Mouse (Mus musculus): ENCODE results near the gene 2010111I01Rik.

2010111I01Rik gene

DNA sequence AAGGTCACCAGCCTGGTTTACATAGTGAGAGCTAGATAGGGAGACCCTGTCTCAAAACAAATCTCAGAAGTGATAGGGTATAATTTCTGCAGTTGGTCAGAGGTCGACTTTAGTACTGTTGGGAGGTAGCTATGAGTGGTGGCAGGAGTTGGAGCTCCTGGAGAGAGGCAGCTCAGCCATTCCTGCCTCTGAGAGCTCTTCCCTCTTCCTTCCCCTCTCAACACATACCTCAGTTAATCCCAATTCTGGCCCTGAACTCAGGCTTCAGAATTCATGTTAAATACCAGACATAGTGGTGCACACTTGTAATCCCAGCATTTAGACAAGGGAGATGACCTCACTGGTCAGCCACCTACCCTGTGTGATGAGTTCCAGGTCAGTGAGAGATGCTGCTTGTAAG lies 65.3 kb downstream of the 2010111I01Rik start:
- DNase-seq (ENCODE audit: low spot score), result no peak

DNA sequence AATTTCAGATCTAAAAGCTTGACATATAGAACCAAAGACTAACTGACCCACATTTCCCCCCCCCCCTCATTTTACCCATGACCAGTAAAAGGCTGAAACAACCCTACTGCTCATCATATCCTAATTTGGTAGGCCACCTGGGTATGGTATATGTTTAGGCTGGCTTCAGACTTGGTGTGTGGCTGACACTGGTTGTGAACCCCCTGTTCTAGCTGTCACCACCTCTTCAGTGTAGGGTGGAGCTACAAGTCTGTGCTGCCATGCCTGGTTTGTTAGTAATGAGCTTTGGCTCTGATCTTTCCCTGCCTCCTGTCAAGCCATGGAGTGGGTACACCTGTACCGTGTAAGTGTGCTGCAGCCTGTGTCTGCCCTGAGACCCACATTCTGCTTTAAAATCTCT lies 66.6 kb downstream of the 2010111I01Rik start:
- DNase-seq (ENCODE audit: low spot score), result no peak

DNA sequence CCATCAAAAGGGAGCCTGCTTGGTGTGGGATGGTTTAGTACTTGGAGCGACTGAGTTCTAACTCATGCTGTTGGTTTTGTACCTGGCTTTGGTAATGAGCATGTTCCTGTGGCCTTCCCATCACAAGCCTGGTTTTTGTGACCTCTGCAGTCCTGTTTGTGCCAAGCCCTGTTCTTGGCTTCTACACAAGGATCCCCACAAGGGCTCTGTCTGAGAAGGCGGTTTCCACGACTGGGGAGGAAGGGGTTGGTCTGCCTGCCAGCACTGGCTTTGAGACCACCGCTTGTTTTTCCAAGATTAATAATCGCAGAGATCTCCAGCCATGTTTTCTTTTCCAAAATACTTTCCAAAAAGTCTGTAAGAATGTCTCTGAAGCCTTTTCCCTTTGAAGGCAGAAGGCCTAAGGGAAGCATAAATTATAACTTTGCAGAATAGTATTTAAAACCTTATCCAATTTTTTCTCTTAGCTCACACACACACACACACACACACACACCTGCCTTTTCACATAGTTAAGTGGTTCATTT lies 67.7 kb downstream of the 2010111I01Rik start:
- no peak for DNase-seq (ENCODE audit: low spot score)

DNA sequence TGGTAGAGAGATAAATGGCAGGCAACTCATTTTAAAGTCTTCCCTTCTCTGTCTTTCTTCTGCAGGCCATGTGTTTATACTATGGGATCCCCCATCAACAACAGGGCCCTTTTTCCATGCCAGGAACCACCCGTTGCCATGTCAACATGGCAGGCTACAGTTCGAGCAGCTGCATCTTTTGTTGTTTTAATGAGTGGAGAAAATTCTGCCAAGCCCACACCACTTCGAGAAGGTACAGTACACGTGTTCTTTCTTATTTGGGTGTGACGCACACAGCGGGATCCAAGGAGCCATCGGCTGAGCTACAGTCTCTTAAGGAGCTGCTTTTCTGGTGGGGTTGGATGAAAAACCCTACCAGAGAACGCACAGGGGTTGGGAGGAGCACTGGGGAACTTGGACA lies 68.3 kb downstream of the 2010111I01Rik start:
- DNase-seq (ENCODE audit: low spot score), result no peak

DNA sequence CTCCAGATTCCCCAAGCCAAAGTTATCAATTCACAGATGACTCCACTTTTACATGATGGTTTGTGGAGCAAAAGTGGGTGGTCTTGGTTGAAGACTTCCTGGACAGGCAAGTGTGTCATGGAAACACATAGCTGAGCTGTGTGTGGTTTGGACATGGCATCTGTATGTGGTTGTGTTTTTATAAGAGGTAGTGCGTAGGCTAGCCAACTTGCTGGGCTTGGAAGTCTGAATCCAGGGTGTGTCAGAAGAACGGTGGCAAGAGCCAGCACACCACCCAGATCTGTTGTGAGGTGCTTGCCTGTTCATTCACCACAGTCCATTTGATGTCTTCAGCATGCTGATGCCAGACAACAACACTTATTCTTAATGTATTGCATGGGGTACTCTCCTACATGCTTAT lies 68.7 kb downstream of the 2010111I01Rik start:
- no peak for DNase-seq (ENCODE audit: low spot score)

GRCm38 (mm10) chr13:63034666-63035065 lies 70.0 kb downstream of the 2010111I01Rik start:
- DNase-seq (ENCODE audit: low spot score), result no peak

- no peak for DNase-seq (ENCODE audit: low spot score)
Observed at GRCm38 (mm10) chr13:63037906-63038305, 73.2 kb downstream of the 2010111I01Rik start.

- DNase-seq (ENCODE audit: low spot score), result no peak
Observed at GRCm38 (mm10) chr13:63038415-63038814, 73.7 kb downstream of the 2010111I01Rik start.

DNA sequence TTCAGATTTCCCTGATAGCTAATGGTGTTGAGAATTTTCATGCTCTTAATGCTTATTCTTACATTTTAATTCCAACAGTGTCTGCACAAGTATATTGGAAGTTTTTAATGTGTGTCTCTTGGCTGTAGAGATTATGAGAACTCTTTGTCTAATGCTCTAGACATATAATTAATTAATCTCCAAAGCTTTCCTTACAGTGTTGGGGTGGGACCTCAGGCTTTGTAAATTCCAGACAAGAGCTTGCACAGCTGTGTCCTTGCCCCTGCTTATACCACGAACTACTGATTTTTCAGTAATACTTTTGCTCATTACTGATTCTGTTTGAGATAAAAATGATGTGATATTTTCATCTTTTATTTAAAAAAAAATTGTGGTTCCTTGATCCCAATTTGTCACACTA lies 74.2 kb downstream of the 2010111I01Rik start:
- DNase-seq (ENCODE audit: low spot score), result no peak

DNA sequence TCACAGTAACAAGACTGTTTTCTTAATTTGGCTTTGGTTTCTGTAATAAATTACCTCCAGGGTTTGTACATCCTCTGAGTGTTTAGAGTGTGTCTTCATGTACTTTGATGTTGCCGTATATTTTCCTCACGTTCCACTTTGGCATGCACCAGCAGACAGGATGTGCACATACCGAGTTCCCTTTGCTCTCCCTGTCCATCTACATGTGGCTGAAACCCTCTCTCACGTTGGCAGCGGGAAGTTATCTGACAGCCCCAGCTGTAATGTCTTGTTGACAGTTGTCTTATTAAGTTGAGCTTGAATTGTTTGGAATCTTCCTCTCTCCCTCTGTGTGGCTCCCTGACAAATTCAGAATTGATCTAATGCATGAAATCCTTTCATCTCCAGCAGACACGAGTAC lies 74.6 kb downstream of the 2010111I01Rik start:
- no peak for DNase-seq (ENCODE audit: low spot score)

DNA sequence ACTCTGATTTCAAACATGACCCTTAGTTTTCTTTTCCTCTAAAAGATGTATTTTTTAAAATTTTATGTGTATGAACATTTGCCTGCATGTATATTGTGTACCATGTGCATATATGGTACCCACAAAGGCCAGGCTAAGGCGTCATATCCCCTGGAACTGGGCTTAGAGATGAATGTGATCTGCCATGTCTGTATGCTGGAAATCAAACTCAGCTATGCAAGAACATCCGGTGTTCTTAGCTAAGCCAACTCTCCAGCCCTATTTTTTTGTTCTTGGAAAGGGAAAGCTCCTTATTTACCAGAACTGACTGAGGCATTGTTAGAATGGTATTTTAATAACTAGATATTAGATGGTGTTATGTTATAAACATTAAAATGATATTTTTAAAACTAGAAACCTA lies 75.2 kb downstream of the 2010111I01Rik start:
- DNase-seq (ENCODE audit: low spot score), result no peak

DNA sequence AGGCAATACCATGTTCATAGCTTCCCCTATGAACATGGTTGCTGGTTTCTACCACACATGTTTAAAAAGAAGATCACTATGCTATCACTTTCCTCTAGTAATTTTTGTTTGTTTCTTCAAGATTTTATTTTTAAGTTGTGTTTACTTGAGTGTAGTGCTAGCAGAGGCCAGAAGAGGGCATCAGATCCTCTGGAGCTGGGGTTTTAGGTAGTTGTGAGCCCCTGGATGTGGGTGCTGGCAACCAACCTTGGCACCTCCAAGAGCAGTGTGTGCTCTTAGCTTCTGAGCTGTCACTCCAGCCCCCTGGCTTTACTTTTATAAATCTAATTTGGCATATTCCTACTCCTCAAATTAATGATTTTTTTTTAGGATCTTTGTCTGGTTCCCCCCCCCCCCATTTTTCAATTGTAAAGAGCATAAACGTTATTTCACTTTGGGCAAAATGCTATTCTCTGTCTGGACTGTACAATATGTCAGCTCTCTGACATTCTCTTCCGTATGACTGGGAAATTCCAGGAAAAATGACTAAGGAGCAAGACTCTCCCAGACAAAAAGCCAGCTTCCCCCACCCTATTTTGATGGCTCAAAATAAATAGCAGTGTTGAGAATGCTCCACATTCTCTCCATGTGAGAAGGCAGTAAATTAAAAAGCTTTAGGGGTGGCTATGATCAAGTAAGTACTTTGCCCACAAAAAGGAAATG lies 81.0 kb downstream of the 2010111I01Rik start:
- DNase-seq (ENCODE audit: low spot score), result no peak

DNA sequence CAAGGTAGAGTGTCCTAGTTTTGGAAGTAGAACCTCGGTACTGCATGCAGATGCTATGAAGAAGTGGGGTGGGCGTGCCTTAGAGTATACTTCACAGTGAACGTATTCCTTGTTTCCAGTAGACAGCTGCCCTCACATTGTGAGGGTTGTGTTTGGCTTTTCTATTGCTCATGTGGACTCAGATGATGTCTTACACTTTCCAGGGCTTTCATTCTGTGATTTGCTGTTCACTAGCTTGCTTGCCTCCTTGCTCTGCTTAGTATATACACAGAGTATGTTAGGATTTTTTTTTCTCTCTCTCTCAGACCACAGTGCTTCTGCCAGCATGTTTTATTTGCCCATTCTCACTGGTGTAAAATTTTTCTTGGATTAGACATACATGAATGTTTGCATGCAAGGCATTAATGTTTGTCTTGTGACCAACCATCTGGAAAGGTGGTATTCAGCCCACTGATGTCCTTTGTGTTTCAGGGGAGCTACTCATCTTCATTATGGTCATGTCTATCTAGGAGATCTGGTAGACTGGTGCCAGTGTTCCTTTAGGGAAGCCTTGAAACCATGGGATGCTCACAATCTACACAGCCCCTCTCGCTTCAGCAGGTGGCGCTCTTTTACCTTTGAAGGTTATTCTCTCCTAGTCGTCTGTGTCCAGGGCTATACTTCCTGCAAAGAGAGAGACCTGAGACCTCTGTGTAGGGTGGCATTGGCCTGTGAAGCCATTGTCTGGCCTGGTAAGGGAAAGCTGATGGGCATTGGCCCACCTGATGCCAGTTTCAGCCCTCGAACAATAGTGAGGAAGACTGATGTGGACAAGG lies 81.7 kb downstream of the 2010111I01Rik start:
- no peak for DNase-seq (ENCODE audit: low spot score)

- DNase-seq (ENCODE audit: low spot score), result no peak
Observed at GRCm38 (mm10) chr13:63063706-63064105, 99.0 kb downstream of the 2010111I01Rik start.

- no peak for DNase-seq (ENCODE audit: low spot score)
Observed at GRCm38 (mm10) chr13:63066607-63067006, 101.9 kb downstream of the 2010111I01Rik start.

GRCm38 (mm10) chr13:63068371-63069136 lies 103.9 kb downstream of the 2010111I01Rik start:
- DNase-seq (ENCODE audit: low spot score), result no peak

DNA sequence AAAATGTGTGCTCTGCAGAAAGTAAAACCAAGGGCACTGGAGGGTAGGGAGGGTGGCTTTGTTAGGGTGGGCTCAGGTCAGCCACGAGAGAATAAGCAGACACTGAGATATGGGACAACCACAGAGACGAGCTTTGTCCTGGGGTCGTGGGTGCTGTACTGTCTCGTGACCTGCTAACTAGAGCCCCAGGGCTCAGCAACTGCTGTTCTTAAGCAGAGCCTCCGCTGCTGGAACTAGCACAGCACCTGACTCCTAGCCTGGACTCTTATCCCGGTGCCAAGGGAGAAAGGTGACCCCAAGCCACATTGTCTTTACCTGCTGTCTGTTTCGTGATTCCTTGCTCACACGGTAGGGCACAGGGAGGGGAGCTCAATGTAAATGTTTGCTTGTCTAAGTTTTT lies 107.2 kb downstream of the 2010111I01Rik start:
- no peak for DNase-seq (ENCODE audit: low spot score)

DNA sequence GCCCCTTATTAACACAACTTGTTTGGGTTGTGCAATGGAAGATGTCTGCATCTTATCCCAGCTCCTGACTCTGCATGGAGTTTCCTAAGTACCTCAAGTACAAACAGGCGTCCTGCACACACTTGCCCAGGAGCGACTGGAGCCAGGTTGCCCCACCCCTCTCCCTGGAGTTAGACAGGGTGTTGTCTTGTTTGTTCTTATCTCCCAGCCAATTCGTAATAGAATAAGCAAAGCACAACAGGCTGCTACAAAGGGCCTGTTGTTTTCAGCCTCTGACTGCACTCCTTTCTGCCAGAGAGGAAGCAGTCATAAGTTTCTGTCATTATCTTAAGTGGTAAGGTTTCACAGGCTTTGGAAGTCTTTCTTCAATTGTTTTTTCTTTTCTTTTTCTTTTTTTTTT lies 107.7 kb downstream of the 2010111I01Rik start:
- no peak for DNase-seq (ENCODE audit: low spot score)

DNA sequence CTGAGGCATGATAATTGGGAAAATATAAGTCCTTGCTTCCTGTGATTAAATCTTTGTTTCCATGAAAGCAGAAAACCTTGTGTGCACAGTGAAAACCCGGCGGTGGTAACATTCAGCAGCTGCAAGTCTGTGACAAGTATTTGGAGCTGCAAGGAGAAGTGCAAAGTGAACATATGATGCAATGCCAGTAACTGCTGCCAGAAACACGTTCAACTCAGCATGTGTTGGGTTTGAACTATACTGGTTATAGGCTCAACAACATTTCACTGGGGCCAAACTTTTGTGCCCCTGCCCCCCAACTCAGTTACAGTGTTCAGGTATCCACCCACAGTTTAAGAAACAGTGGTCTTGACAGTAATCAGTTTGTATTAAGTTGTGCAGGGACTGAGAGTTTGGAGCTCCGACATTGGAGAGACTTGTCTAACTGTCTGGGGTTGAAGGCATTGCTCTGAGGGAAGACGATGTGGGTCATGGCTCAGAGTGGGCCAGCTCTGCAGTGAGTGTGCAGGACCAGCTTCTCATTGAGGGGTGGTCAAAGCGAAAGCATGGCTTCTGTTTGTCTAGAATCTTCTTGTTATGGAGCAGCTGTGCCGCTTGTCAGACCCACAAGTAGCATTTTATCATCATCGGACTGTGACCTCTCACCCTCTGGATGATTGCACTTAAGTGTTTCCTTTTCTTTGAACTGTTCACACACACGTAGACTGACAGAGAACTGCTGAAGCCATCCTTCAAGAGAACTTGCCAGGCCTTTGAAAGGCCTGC lies 109.4 kb downstream of the 2010111I01Rik start:
- no peak for DNase-seq (ENCODE audit: low spot score)

- no peak for DNase-seq (ENCODE audit: low spot score)
Observed at GRCm38 (mm10) chr13:63074676-63074991, 109.9 kb downstream of the 2010111I01Rik start.

DNA sequence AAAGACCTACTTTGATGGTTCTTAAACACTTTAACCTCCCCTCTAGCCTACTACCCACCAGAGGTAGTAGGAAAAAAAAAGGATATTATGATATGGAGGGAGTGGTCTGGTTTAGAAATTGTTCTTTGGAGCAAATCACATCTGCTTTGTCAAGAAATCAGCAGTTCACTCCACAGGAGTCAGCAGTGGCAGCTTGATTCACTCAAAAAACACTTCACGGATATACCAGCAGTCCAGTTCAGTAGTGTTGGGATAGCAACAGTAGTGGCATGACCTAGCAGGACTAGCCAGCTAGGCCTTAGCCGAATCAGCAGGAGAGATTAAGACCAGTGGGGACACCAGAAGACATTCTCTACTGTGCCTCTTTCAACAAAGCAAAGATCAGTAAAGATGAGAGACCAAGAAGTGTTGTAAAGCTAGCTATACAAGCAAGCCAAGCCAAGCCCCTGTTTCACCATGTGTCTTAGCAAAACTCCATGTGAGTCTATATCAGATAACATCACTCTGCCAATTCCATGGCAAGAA lies 110.7 kb downstream of the 2010111I01Rik start:
- DNase-seq (ENCODE audit: low spot score), result no peak

DNA sequence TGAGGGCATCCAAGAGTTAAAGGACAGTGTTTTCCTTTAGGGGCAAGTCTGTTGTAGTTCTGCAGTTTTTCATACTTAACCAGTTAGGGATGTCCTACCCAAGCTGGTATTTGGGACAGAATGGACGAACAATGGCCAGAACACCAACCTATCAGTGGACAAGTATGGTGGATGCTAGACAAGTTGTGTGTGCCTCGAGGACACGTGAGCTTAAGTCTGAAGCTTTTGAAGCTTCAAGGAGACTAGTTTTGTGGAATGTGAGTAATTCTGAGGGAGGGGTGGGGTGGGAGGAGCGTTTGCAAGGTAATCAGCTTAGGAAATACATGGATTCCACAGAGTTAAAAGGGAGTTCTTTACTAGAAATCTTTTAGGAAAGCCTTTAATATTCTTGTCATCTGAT lies 115.5 kb downstream of the 2010111I01Rik start:
- DNase-seq (ENCODE audit: low spot score), result no peak
